Mouse (Mus musculus): Measurements from ENCODE around the gene Sema4g. TPM values are rescaled to one million over a fixed set of nuclear protein-coding genes. Genes with fewer than 3 reads are reported as not detected.

Sema4g gene
- polyA plus RNA-seq, 2 experiments, result 2.6 to 24.9 TPM

DNA sequence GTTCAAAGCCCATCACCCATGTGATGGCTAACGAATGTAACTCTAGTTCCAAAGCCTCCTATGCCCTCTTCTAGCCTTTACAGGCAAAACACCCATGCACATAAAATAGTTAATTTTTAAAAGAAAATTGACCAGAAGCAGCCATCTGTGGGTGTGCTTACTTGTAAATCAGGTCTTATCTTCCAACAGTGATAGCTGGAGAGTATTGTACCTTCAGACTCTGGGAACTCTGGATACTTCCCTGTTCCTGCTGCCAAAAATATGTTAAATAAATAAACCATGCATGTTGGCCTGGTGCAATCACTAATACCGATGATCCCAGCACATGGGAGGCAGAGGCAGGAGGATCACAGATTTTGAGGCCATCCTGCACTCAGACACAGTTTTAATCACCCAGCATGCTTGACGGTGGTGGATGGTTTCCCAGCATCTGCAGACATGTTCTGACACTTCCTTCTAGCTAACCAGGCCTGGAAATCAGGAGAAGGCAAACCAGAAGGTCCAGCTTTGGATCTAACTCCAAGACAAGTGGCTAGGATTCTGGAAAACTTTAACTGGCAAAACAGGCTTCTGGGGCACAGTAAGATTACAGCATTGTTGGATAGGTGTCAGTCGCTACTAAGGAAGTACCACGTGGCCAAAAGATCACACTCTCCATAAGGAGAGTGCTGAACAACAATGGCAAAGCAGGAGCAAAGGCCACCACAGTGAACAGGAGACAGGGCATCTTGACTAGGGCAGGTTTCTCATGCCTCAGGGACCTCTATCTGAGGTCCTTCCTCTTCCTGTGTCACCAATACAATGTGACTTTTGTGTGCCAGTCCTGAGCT is 3.5 kb upstream of the Sema4g start:
- Histone ChIP-seq H3K36me3 (replicated peaks; ENCODE audit: control insufficient read depth, insufficient read depth, low read depth) (peaks cover 10% of the 10 kb centered on the region), H3K9ac (replicated peaks) (no peak overlapping the region), H3K4me3 (ENCODE audit: insufficient read depth in 1 of 2, low read depth in 2 of 2, low read length in 2 of 2) (no peak overlapping the region), H3K27ac (no peak overlapping the region), H3K27me3 (ENCODE audit: control insufficient read depth, insufficient read depth, low read length) (peaks cover 17% of the 10 kb centered on the region), H3K4me1 (replicated peaks; ENCODE audit: control insufficient read depth in 2 of 2, insufficient read depth in 2 of 2, low read length in 1 of 2) (peaks cover 0 to 6% of the 10 kb centered on the region in 2 experiments; a peak in 1 of 4 replicates), H3K4me2 (ENCODE audit: low read depth) (no peak overlapping the region), H3K9me3 (ENCODE audit: control insufficient read depth, low read length) (no peaks in the 10 kb centered on the region)
- no peak for TF ChIP-seq EP300 (IDR thresholded peaks at IDR 0.05; ENCODE audit: low read depth)
- no peak for TF ChIP-seq CTCF (IDR thresholded peaks at IDR 0.05; ENCODE audit: low read depth)
- DNase-seq (ENCODE audit: low read depth in 3 of 3, low spot score in 3 of 3) (no peak), ATAC-seq (ENCODE audit: insufficient read depth) (no peak)
- 41% methylated on average over 5 of the region's 5 CpGs for WGBS (ENCODE audit: insufficient replicate concordance)

DNA sequence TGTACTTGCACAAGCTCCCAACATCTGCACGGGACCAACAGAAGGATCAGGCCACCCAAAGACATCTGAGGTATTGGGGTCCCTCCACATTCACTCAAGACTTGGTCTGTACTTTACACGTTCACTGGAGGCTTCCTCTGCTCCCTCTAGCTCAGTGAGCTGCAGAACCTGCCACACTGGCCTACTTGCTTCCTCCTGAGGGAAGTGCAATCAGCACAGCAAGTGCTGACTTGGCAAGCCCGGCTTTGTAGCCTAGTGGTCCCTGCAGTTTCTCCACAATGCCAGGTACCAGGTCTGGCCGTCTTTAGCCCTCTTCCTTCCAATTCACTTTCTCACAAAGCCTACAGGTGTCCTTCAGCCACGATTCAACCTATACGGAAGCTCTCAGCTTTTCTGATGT is 1.9 kb upstream of the Sema4g start:
- no peak for DNase-seq (ENCODE audit: low read depth in 3 of 3, low spot score in 3 of 3)
- Histone ChIP-seq H3K4me3 (ENCODE audit: insufficient read depth in 1 of 2, low read depth in 2 of 2, low read length in 2 of 2) (no peak overlapping the region), H3K27me3 (ENCODE audit: control insufficient read depth, insufficient read depth, low read length) (peaks cover 19% of the 10 kb centered on the region), H3K9ac (replicated peaks) (no peak overlapping the region), H3K4me2 (ENCODE audit: low read depth) (no peak overlapping the region), H3K36me3 (replicated peaks; ENCODE audit: control insufficient read depth, insufficient read depth, low read depth) (0 out of 2 replicates have a peak, but pooled peaks cover under 1% of the 10 kb centered on the region), H3K27ac (no peak overlapping the region), H3K4me1 (replicated peaks; ENCODE audit: control insufficient read depth in 2 of 2, insufficient read depth in 2 of 2, low read length in 1 of 2) (peaks cover 0 to 7% of the 10 kb centered on the region in 2 experiments; a peak in 1 of 4 replicates), H3K9me3 (ENCODE audit: control insufficient read depth, low read length) (no peaks in the 10 kb centered on the region)
- 45% methylated on average over 6 of the region's 6 CpGs for WGBS (ENCODE audit: insufficient replicate concordance)
- ATAC-seq (ENCODE audit: insufficient read depth), result no peak
- TF ChIP-seq CTCF (IDR thresholded peaks at IDR 0.05; ENCODE audit: low read depth) (no peak), EP300 (IDR thresholded peaks at IDR 0.05; ENCODE audit: low read depth) (no peak)

DNA sequence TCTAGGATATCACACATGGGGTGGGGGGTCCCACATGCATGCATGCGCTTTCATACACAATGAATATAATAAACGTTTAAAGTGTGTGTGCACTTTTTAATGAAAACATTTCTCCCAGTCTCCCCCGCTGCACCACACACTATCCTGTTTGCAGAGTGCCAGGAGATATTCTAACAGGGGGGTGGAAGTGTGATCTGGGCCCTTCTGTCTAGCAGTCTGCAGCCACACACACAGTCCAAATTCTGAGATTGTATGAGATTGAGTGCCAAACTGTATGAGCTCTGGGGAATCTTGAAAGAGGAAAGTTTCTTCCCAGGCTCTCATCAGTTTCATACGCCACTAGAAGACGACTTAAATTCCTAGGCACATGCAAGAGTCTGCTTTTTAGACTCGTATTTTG is 1.1 kb upstream of the Sema4g start:
- Histone ChIP-seq H3K27ac (no peak overlapping the region), H3K27me3 (ENCODE audit: control insufficient read depth, insufficient read depth, low read length) (peaks cover 19% of the 10 kb centered on the region), H3K4me3 (ENCODE audit: insufficient read depth in 1 of 2, low read depth in 2 of 2, low read length in 2 of 2) (no peak overlapping the region), H3K9me3 (ENCODE audit: control insufficient read depth, low read length) (no peaks in the 10 kb centered on the region), H3K36me3 (replicated peaks; ENCODE audit: control insufficient read depth, insufficient read depth, low read depth) (no peaks in the 10 kb centered on the region), H3K9ac (replicated peaks) (no peak overlapping the region), H3K4me1 (replicated peaks; ENCODE audit: control insufficient read depth in 2 of 2, insufficient read depth in 2 of 2, low read length in 1 of 2) (peaks cover 0 to 9% of the 10 kb centered on the region in 2 experiments; a peak in 1 of 4 replicates), H3K4me2 (ENCODE audit: low read depth) (no peak overlapping the region)
- TF ChIP-seq EP300 (IDR thresholded peaks at IDR 0.05; ENCODE audit: low read depth) (no peak), CTCF (IDR thresholded peaks at IDR 0.05; ENCODE audit: low read depth) (no peak)
- DNase-seq (ENCODE audit: low read depth in 3 of 3, low spot score in 3 of 3) (no peak), ATAC-seq (ENCODE audit: insufficient read depth) (no peak)
- 52% methylated on average over 6 of the region's 6 CpGs for WGBS (ENCODE audit: insufficient replicate concordance)

DNA sequence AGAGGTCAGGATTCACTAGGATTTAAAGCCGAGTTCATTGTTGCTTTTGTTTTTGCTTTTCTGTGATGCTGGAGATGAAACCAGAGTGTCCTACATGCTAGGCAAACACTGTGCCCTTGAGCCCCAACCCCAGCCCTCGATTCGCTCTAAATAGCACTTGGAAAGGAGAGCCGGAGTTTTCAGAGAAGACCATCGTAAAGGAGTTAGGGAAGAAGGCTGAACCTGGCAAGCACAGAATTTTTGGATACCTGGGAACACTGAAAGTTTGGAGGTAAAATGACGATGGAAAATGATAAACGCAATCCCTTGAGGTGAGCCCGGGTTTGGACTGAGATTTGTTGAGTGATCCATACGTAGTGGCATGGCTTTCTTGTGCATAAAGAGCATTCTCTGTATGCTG is 580 bp upstream of the Sema4g start:
- DNase-seq (ENCODE audit: low read depth in 3 of 3, low spot score in 3 of 3), result no peak
- Histone ChIP-seq H3K4me1 (replicated peaks; ENCODE audit: control insufficient read depth in 2 of 2, insufficient read depth in 2 of 2, low read length in 1 of 2) (peaks cover 0 to 9% of the 10 kb centered on the region in 2 experiments; a peak in 1 of 4 replicates), H3K9ac (replicated peaks) (no peak overlapping the region)

More for the DNA sequence above, 580 bp upstream of the Sema4g start:
- Histone ChIP-seq H3K27ac (no peak overlapping the region), H3K9me3 (ENCODE audit: control insufficient read depth, low read length) (no peaks in the 10 kb centered on the region), H3K27me3 (ENCODE audit: control insufficient read depth, insufficient read depth, low read length) (peaks cover 19% of the 10 kb centered on the region), H3K4me2 (ENCODE audit: low read depth) (peak overlapping the region; percentile 40), H3K4me3 (ENCODE audit: insufficient read depth in 1 of 2, low read depth in 2 of 2, low read length in 2 of 2) (no peak overlapping the region), H3K36me3 (replicated peaks; ENCODE audit: control insufficient read depth, insufficient read depth, low read depth) (no peaks in the 10 kb centered on the region)
- WGBS (ENCODE audit: insufficient replicate concordance), result 34% methylated on average over 9 of the region's 9 CpGs
- no peak for TF ChIP-seq EP300 (IDR thresholded peaks at IDR 0.05; ENCODE audit: low read depth)
- no peak for TF ChIP-seq CTCF (IDR thresholded peaks at IDR 0.05; ENCODE audit: low read depth)
- no peak for ATAC-seq (ENCODE audit: insufficient read depth)
